Mouse (Mus musculus) embryonic stem cell, embryonic (primary cell): Measurements from ENCODE around the gene Nemp2.
"Not testable (repeated sequence)": the region's sequence is repeated elsewhere in the genome, so short reads cannot be mapped to it uniquely, and the experiment has no call there.

Source experiments
- CTCF ChIA-PET, 4 experiments: fragments of 300-600 bp in 2 of 4; fragments of 350-600 bp in 2 of 4; sonication (Branson Sonifier 250); formaldehyde crosslinking; loops; one replicate each; lab custom pipeline; 2022; ENCODE audit warnings: inconsistent platforms in 2 of 4; lab: Charles Lee
- POLR2A ChIA-PET, 4 experiments: fragments of 300-600 bp in 2 of 4; fragments of 350-600 bp in 2 of 4; sonication (Branson Sonifier 250); formaldehyde crosslinking; loops; one replicate each; lab custom pipeline; 2022; ENCODE audit warnings: antibody characterized with exemption in 4 of 4, inconsistent platforms in 1 of 4; lab: Charles Lee

Nemp2 gene

DNA sequence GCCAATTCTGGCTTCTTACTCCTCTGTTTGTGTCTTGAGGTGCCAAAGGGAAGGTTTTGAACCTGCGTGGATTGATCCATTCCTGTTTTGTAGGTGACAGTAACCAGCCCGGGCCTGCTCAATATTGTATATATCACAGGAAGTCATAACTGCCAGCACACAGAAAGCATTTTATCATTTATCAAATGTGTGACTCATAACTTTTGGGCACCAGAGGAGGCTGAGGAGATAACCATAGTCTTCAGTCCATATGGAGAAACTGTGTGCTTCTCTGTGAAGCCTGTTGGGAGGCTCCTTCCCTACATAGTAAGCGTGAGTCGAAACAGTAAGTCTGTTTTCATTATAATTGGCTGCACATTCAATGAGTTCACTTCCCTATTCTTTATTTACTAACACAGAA, 10.2 kb downstream of the Nemp2 start:
- CTCF ChIA-PET: no interaction called here
- POLR2A ChIA-PET: no interaction called here

- ChIA-PET CTCF (interaction anchor here (0.6 to 1.4 kb wide), 13 partner anchors 8 to 461 kb away, joined by 3 to 12 read pairs (median 4); no protein-coding TSS in a partner anchor), POLR2A (interaction anchor here (0.6 to 1.8 kb wide), 5 partner anchors 8 to 384 kb away, joined by 3 to 7 read pairs (median 3); partner anchors contain the start of gene Nemp2 (in 1 of the 4))
Measured at GRCm38 (mm10) chr1:52648153-52649027, 17.9 kb downstream of the Nemp2 start.

DNA sequence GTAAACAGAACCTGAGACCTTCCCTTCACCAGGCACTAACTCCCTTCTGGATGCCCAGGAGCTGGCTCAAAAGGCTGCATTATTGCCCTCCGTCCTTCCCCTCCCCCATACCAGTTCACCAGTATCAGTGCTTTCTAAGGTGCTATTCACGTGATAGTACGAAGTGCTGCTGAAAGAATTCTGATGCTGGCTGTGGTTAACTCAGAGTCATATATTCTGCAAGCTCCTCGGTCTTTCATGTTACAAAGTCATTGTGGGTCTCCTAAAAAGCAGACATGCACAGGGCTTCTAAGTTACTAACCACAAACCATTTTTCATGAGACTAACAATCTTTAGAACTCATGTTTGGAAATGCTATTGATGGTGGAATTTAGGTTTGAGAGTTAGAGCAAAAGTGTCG, 19.6 kb downstream of the Nemp2 start:
- ChIA-PET POLR2A (interaction anchor here in 1 of 4 experiments (0.6 kb wide), 1 partner anchor 1457 kb away, joined by 3 read pairs; no protein-coding TSS in a partner anchor), CTCF (interaction anchor here in 1 of 4 experiments (1.0 kb wide), 1 partner anchor 20 kb away, joined by 3 read pairs; the partner anchor contains the start of gene Nemp2)

DNA sequence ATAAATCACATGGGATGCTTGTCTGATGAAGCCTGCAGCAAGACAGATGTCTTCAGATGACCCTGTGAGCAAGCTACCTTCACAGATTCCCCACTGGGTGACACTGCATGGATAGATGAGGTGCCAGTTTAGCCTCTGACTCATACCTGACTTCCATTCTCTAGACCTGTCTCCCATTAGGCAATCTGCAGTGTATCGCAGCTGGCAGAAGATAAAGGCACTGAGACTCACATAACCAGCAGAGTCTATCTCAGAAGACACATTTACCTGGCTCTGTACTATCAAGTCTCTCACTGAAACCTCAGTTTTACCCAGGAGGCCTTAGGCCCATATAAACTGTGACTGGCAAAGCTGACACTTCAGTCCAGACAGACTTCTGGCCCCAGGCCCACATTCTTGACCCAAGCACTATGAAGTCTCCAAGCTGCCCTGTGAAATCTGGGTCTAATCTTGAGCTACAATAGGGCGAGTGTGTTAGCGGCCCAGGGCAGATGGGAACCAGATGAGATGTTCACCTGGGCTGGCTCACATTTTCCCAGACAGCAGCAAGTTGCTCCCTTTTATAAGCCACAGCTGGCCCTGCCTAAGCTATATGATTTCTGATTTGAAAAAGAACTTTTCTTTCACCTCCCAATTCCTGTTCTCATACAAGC, 22.2 kb downstream of the Nemp2 start:
- ChIA-PET POLR2A (no interaction called here), CTCF (interaction anchor here in 1 of 4 experiments (0.6 kb wide), 1 partner anchor 347 kb away, joined by 4 read pairs; no protein-coding TSS in a partner anchor)

DNA sequence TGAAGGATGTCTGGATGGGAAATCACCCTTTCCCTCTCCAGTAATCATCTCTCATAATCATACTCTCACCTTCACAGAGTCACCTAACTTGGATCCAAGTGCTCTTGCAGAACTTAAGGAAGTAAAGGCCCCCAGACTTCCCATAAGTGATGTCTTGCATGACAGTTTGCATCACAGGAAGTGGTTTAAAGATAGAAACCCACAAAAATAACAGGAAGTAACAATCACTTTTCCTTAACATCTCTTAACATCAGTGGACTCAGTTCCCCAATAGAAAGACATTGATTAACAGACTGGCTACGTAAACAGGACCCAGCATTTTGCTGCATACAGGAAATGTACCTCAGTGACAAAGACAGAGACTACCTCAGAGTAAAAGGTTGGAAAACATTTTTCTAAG, 22.9 kb downstream of the Nemp2 start:
- CTCF ChIA-PET: interaction anchor here in 1 of 4 experiments (0.6 kb wide), 1 partner anchor 348 kb away, joined by 4 read pairs; no protein-coding TSS in a partner anchor
- POLR2A ChIA-PET: no interaction called here

GRCm38 (mm10) chr1:52655153-52655552, 24.6 kb downstream of the Nemp2 start:
- ChIA-PET POLR2A (interaction anchor here in 1 of 4 experiments (2.7 kb wide), 1 partner anchor 25 kb away, joined by 9 read pairs; the partner anchor contains the start of gene Nemp2), CTCF (no interaction called here)

- ChIA-PET POLR2A (interaction anchor here in 1 of 4 experiments (0.7 kb wide), 1 partner anchor 745 kb away, joined by 3 read pairs; no protein-coding TSS in a partner anchor), CTCF (no interaction called here)
Measured at GRCm38 (mm10) chr1:52658160-52658559, 27.7 kb downstream of the Nemp2 start.

GRCm38 (mm10) chr1:52660278-52660677, 29.8 kb downstream of the Nemp2 start:
- ChIA-PET CTCF (interaction anchor here in 2 of 4 experiments (1.0 to 1.1 kb wide), 2 partner anchors 10 to 305 kb away, joined by 3 read pairs; no protein-coding TSS in a partner anchor), POLR2A (interaction anchor here in 1 of 4 experiments (0.7 kb wide), 1 partner anchor 392 kb away, joined by 3 read pairs; no protein-coding TSS in a partner anchor)

GRCm38 (mm10) chr1:52660765-52661164, 30.3 kb downstream of the Nemp2 start:
- CTCF ChIA-PET: interaction anchor here in 1 of 4 experiments (1.0 kb wide), 1 partner anchor 304 kb away, joined by 3 read pairs; no protein-coding TSS in a partner anchor
- POLR2A ChIA-PET: interaction anchor here in 1 of 4 experiments (0.7 kb wide), 1 partner anchor 393 kb away, joined by 3 read pairs; no protein-coding TSS in a partner anchor

GRCm38 (mm10) chr1:52663228-52663627, 32.7 kb downstream of the Nemp2 start:
- CTCF ChIA-PET: no interaction called here
- POLR2A ChIA-PET: interaction anchor here in 1 of 4 experiments (0.5 kb wide), 1 partner anchor 176 kb away, joined by 3 read pairs; no protein-coding TSS in a partner anchor

DNA sequence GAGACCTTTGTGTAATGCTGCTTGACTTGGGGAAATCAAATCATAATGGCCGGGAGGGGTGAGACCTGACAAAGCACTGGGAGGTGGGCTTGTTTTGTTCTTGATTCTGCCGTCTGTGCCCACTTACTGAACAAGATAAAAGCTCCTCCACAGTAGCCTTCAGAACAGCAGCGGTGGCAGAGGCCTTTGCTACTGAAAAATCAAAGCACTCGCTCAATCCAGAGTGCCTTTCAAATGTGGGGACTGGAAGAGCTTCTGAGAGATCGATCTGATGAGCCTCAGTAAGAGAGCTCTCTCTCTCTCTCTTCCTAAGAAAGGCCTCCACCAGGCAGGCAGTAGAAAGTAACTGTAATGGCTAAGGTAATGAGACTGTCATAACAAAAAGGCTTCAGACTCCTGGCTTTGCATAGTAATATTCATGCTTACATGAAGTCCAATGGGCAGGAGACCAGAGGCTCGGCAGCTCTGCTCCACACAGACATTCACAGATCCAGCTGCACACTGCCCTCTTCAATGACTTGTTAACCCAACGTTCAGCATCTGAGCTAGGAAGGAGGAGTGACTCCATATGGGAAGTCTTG, 38.3 kb downstream of the Nemp2 start:
- ChIA-PET CTCF (no interaction called here), POLR2A (interaction anchor here in 1 of 4 experiments (0.6 kb wide), 1 partner anchor 58 kb away, joined by 3 read pairs; no protein-coding TSS in a partner anchor)

GRCm38 (mm10) chr1:52669931-52670330, 39.4 kb downstream of the Nemp2 start:
- ChIA-PET CTCF (interaction anchor here in 1 of 4 experiments (1.0 kb wide), 1 partner anchor 10 kb away, joined by 3 read pairs; no protein-coding TSS in a partner anchor), POLR2A (no interaction called here)

DNA sequence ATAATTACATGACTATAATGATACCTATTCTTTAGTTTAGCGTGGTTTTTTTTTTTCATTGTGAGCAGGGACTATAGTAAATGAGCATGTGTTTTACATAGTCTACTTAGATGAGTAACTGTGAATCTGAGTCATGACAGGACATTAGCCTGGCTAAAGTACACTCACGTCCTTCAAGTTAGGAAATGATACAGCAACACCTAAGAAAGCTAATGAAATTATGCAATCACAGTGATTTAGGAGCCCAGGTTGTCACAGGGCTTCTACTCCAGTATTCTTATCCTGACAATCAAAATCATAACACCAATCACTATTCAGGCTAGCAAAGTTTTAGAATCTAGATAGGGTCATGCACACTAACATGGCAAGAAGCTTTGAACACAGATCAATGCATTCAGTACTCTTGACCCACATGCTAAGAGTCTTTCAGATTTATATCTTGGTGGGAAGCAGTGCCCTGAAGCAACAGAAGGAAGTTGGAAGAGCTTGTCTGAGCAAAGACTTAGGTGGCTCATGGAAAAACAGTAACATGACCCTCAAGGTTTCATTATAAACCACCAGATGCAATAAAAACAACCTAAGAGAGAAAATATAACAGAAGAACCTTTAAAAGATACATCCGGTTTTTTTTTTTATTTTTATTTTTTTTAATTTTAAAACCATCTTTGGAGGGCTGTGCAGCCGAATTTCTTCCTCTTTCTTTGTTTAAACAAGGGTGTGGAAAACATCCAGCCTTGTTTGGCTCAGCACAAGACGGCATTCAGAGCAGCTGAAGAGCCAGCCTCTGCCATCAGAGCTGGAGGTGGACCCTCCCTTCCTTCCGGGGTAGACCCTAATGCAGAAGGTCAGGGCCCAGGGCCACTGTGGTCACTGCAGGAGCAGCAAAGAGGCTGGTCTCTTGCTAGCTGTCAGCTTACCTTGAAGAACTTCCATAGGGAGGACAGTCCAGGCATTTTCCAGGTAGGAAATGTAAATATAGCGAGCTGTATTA, 45.4 kb downstream of the Nemp2 start:
- POLR2A ChIA-PET: interaction anchor here in 1 of 4 experiments (0.6 kb wide), 1 partner anchor 401 kb away, joined by 5 read pairs; no protein-coding TSS in a partner anchor
- CTCF ChIA-PET: no interaction called here

GRCm38 (mm10) chr1:52676621-52677020, 46.1 kb downstream of the Nemp2 start:
- CTCF ChIA-PET: no interaction called here
- POLR2A ChIA-PET: interaction anchor here in 1 of 4 experiments (0.6 kb wide), 1 partner anchor 400 kb away, joined by 5 read pairs; no protein-coding TSS in a partner anchor

DNA sequence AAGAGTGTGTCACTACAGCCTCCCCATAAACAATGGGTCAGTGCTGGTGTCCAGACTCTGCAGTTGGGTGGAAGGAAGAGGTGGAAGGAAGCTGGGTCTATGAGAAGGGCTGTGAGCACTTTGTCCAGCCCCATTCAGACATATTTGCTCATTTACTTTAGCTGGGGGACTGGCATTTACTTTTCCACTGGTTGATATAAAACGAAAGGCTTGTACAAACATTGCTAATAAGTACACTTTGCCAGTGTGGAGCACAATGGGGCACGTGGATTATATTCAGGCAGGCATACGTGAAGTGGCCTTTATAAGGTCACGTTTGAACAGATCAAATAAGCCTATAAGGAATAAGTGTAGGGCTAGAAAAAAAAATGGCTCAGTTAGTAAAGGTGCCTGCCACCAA, 53.0 kb downstream of the Nemp2 start:
- ChIA-PET CTCF (no interaction called here), POLR2A (interaction anchor here in 1 of 4 experiments (1.4 kb wide), 1 partner anchor 43 kb away, joined by 3 read pairs; no protein-coding TSS in a partner anchor)

DNA sequence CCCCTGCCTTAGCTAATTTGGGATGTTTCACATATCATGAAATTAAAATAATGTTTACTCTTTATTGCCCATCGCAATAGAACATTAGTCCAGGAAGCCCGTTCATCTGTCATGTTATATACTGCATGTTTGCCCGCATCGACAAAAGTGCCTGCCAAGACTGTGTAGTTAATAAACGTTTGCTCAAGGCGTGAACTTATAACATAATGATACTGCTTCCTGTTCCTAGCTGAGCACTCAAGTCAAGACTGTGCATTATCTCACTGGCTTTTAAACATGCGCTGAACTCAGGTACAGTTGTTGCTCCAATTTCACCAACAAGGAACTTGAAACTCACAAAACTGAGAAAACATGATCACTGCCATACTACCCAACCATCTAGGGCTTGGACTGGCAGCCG, 57.1 kb downstream of the Nemp2 start:
- POLR2A ChIA-PET: no interaction called here
- CTCF ChIA-PET: interaction anchor here in 1 of 4 experiments (0.6 kb wide), 1 partner anchor 524 kb away, joined by 3 read pairs; no protein-coding TSS in a partner anchor

GRCm38 (mm10) chr1:52694456-52694855, 64.0 kb downstream of the Nemp2 start:
- POLR2A ChIA-PET: not testable (repeated sequence)
- CTCF ChIA-PET: interaction anchor here in 1 of 4 experiments (0.8 kb wide), 1 partner anchor 48 kb away, joined by 4 read pairs; no protein-coding TSS in a partner anchor
